Comparison of ENCODE assay signal across 14 mouse cellular contexts in genomic region chr2:173432258-173432657, GRCm38 (mm10).
DNase-seq lines count a peak whose midpoint lies in the region; ATAC-seq and TF ChIP-seq lines count a peak whose summit lies in the region.
"Had no signal": no experiment of that assay in that cellular context is flagged by ENCODE, and none has a peak within 500 bp of the region (broad histone marks: within the 10 kb centered on the region; RNA-seq: fewer than 3 reads in every experiment).

No protein-coding gene starts in this region.

- H3K36me3 ChIP-seq in stomach, postnatal 0 days (ENCODE audit: control insufficient read depth, insufficient read depth, low read length): no peaks in the 10 kb centered on the region
- no peaks in the 10 kb centered on the region for H3K36me3 ChIP-seq in forebrain, embryonic 10.5 days (replicated peaks)
- H3K36me3 ChIP-seq: embryonic facial prominence, embryonic 12.5 days; G1E; limb, embryonic 15.5 days had no signal

- 42% methylated on average over 3 of the region's 3 CpGs for WGBS in stomach, postnatal 0 days
- WGBS in forebrain, embryonic 10.5 days: 74% methylated on average over 3 of the region's 3 CpGs

- TF ChIP-seq EP300 in stomach, postnatal 0 days (optimal IDR thresholded peaks at IDR 0.05): no peak

- H3K4me1 ChIP-seq in stomach, postnatal 0 days (replicated peaks; ENCODE audit: control insufficient read depth, insufficient read depth): no peaks in the 10 kb centered on the region
- H3K4me1 ChIP-seq in forebrain, embryonic 10.5 days: peaks cover 22% of the 10 kb centered on the region

- 0 out of 2 replicates have a peak, but pooled peaks have one; percentile 16 for ATAC-seq in stomach, postnatal 0 days (ENCODE audit: low FRiP score, low TSS enrichment)
- ATAC-seq: forebrain, embryonic 16.5 days had no signal

- H3K9ac ChIP-seq in stomach, postnatal 0 days (ENCODE audit: low read length): no peak overlapping the region
- H3K9ac ChIP-seq: embryonic facial prominence, embryonic 12.5 days; limb, embryonic 15.5 days had no signal

- no peaks in the 10 kb centered on the region for H3K9me3 ChIP-seq in stomach, postnatal 0 days (ENCODE audit: control insufficient read depth, low read length)
- no peaks in the 10 kb centered on the region for H3K9me3 ChIP-seq in forebrain, embryonic 10.5 days
- H3K9me3 ChIP-seq: embryonic facial prominence, embryonic 12.5 days; limb, embryonic 15.5 days had no signal

- DNase-seq in gastrocnemius, adult 18-20 months (ENCODE audit: low spot score): peak; percentile 62
- no peak for DNase-seq in gastrocnemius, postnatal 4 days (ENCODE audit: low spot score in 2 of 2)
- DNase-seq in retina, postnatal 1 day: peak; percentile 55
- no peak for DNase-seq in retina, embryonic 14.5 days (ENCODE audit: low spot score)
- DNase-seq in kidney, postnatal 10 days: peak; percentile 56
- no peak for DNase-seq in stomach, postnatal 0 days (ENCODE audit: low spot score)
- no peak for DNase-seq in forebrain, embryonic 10.5 days (ENCODE audit: extremely low spot score, low spot score)
- no peak for DNase-seq in embryo, embryonic 11 days
- DNase-seq: cerebellum, adult 11-12 months; thymus, adult 2 months had no signal

- 0 out of 2 replicates have a peak overlapping the region, but pooled peaks have one; percentile 8 for H3K27ac ChIP-seq in stomach, postnatal 0 days (replicated peaks)
- no peak overlapping the region for H3K27ac ChIP-seq in forebrain, embryonic 10.5 days
- H3K27ac ChIP-seq: embryonic facial prominence, embryonic 12.5 days; limb, embryonic 15.5 days had no signal

- H3K27me3 ChIP-seq in stomach, postnatal 0 days (ENCODE audit: control insufficient read depth, insufficient read depth, low read length): no peaks in the 10 kb centered on the region
- no peaks in the 10 kb centered on the region for H3K27me3 ChIP-seq in forebrain, embryonic 10.5 days (ENCODE audit: poor library complexity, severe bottlenecking)
- H3K27me3 ChIP-seq: embryonic facial prominence, embryonic 12.5 days; limb, embryonic 15.5 days had no signal

- H3K4me2 ChIP-seq in stomach, postnatal 0 days (replicated peaks; ENCODE audit: low read depth): no peak overlapping the region
- H3K4me2 ChIP-seq: embryonic facial prominence, embryonic 12.5 days; limb, embryonic 15.5 days had no signal

- no peak for TF ChIP-seq CTCF in stomach, postnatal 0 days (IDR thresholded peaks at IDR 0.05; ENCODE audit: low read depth)

- H3K4me3 ChIP-seq in stomach, postnatal 0 days (ENCODE audit: low read depth, low read length): no peak overlapping the region
- H3K4me3 ChIP-seq in forebrain, embryonic 10.5 days: no peak overlapping the region
- H3K4me3 ChIP-seq: embryonic facial prominence, embryonic 12.5 days; limb, embryonic 15.5 days had no signal

Comparison
In these comparisons a context has a peak if more than half of its experiments do, and no peak if none do; other contexts are left out.
1. DNase-seq: peak in gastrocnemius, adult 18-20 months (single experiment), retina, postnatal 1 day (single experiment) and kidney, postnatal 10 days (single experiment); none in gastrocnemius, postnatal 4 days (0 of 2), retina, embryonic 14.5 days (single experiment), stomach, postnatal 0 days (single experiment), forebrain, embryonic 10.5 days (single experiment) and embryo, embryonic 11 days (single experiment).